Mouse (Mus musculus) gastrocnemius, postnatal 4 days (tissue): ENCODE results near the gene Pom121l2. TPM values are rescaled to one million over a fixed set of nuclear protein-coding genes. Genes with fewer than 3 reads are reported as not detected.

Experiments
- DNase-seq, 2 experiments: peaks; one replicate each; pipeline ENCODE4 v3.0.0; 2021 to 2022; ENCODE audit warnings: low spot score in 2 of 2, mixed read lengths in 2 of 2
- total RNA-seq, 2 experiments: library from RNA; stranded (reverse); gene quantifications; 2 replicates each; pipeline ENCODE4 v1.2.3; 2021

The Pom121l2 gene
- total RNA-seq, 2 experiments from 2014 or later, result not detected

GRCm38 (mm10) chr13:21993957-21994738, 13.2 kb downstream of the Pom121l2 start:
- no peak for DNase-seq

DNA sequence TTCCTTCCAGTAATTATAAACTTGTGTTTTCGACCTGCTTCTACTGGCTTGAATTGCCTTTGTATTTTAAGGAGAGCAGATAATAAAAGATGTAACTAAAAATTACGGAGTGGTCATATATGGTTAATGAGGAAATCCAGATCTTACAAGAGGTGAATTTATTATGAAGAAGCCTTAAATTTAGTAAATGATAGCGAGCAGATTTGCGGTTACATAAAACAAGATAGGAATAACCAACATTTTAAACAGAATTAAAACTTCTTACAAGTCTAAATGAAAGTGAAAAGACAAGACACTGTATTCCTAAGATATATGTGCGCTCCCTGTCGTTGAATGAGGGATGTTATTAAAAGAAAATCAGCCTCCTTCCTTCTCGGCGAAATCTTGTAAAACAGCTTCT, 13.9 kb downstream of the Pom121l2 start:
- DNase-seq, result no peak

DNA sequence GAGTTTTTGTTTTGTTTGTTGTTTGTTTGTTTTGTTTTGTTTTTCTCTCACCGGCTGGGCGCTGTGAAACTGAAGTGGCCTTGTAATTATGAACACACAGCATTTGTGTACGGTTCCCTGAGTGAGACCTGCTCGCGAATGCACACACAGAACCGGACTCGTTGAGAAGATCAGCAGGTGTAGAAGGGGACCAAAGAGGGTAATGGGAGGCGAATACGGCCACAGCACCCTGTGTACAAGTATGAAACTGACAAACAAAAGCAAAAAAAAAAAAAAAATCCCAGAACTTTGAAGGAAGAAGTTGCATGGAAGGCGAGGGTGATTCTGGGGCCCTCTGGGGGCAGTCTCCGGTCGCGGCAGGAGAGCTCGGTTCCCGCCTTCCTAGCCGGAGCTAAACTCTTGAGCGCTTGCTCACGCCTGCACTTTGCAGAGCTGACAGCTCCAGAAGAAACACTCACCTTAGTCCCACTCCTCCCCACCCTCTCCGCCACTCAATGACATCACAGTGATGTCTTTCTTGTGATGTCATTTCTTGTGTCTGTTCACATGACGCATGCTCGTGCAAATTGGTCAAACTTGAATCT, 14.4 kb downstream of the Pom121l2 start:
- DNase-seq, result peak in 1 of 2 experiments; percentile 18

DNA sequence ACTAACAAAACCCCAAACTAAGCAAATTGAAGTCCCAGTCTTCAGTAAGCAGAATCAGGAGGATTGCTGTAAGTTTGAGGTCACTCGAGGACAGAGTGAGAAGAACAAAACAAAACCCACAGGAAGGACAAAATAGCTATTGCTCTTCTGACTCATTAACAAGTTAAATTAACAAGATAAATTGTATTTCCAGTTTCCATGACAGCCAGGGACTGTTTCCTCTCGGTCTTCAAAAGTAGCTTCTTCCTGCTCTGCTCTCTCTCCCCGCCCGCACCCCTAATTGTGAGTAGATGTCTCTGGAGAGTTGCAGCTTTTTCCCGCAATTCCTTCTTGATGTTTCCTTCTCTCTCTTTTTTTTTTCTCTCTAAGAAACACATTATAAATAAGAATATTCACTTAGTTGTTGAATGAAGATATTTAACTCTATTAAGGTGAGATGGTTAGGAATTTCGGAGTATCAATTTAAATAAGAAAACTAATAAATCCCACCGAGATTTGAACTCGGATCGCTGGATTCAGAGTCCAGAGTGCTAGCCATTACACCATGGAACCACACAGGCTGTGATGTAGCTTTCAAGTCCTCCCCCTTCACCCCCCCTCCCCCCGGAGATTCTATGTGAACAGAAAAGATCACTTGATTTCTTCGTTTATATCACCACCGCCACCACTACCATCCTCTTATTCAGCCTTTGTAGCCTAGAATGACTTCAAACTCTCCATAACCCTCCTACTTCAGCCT, 15.3 kb downstream of the Pom121l2 start:
- DNase-seq, result no peak

GRCm38 (mm10) chr13:21996840-21997185, 15.8 kb downstream of the Pom121l2 start:
- no peak for DNase-seq

DNA sequence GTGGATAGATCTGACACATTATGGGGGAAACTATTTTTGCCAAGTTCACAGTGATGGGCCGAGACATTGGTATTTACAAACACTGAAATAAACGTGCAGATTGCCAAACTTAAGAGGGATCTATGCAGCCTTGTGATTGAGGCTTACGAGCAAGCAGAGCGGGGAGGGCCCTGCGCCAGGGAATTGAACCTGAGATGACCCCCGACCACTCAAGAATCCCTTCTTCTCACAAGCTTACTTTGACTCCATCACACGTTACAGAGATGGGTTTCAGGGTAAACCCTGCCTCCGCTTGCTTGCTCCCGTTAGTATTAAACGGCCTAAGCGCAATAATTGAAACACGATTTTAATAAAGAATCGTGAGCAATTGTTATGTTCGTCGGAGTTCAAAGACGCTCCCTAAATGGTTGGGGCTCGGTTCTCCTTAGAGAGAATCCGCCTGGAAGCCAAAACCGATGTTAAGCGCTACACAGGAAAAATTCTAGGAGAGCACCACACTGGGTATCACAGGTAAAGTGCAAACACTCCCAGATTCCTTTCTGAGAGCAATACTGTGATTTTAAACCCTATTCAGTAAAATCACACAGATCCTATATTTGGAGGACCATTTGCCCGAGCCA, 16.3 kb downstream of the Pom121l2 start:
- DNase-seq, result no peak

DNA sequence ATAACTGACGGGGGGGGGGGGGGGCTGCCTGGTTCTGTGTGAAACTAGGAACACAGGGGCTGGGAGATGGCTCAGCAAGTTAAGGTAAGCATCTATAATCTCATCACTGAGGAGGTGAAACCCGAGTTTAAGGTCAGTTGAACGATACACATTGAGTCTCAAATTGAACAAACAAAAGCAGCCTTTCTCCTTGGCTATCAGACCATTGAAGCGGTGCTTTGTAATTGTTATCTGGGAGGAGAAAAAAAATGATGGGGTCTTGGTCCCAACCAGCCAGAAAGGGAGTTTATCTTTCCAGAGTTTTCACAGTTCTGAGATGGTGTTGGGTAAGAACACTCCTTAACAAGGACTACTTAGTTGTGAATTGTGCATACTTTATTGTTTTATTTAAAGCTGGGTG, 16.8 kb downstream of the Pom121l2 start:
- DNase-seq, result no peak

GRCm38 (mm10) chr13:21998412-21998811, 17.4 kb downstream of the Pom121l2 start:
- no peak for DNase-seq

DNA sequence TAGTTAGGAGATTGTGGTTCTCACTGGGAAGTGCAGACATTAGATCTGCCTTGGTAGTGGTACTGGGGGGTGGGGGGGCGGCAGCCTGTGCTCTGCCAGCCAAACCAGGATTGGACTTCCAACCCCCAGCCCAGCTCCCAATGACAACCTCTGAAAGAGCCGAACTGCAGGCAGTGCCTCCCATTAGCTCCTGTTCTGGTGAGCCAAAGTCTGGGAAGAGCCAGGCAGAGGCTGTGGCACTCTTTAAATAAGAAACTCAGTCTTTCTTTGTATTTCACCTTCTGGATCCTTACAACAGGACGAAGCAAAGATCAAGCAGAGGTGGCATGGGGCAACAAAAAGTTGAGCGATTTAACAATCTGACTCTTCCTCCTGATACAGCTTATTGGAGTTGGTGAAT, 18.2 kb downstream of the Pom121l2 start:
- no peak for DNase-seq

GRCm38 (mm10) chr13:22001346-22001745, 20.4 kb downstream of the Pom121l2 start:
- DNase-seq, result no peak

DNA sequence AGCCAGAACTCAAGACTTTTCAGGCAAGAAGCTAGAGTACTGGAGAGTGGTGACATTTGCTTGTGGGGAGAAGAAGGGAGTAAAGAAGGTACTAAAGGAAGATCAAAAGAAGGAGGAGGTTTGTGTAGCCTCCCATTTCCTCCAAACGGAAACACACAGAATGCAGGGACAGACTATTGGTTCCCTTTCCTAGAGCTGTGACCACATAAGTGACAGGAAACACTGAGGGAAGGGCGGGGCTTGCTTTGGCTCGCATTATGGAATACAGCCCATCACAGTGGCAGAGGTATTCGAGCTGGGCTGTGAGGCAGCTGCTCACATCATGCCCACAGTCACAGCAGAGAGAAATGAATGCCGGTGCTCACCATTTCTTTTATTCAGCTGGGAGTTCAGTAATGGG, 20.8 kb downstream of the Pom121l2 start:
- DNase-seq, result no peak

- no peak for DNase-seq
Observed at GRCm38 (mm10) chr13:22005605-22006333, 24.8 kb downstream of the Pom121l2 start.

- no peak for DNase-seq
Observed at GRCm38 (mm10) chr13:22006334-22007120, 25.5 kb downstream of the Pom121l2 start.

- no peak for DNase-seq
Observed at GRCm38 (mm10) chr13:22007121-22007510, 26.1 kb downstream of the Pom121l2 start.

- DNase-seq, result no peak
Observed at GRCm38 (mm10) chr13:22007872-22008271, 26.9 kb downstream of the Pom121l2 start.

- DNase-seq, result no peak
Observed at GRCm38 (mm10) chr13:22008707-22009106, 27.7 kb downstream of the Pom121l2 start.

- no peak for DNase-seq
Observed at GRCm38 (mm10) chr13:22009642-22010041, 28.6 kb downstream of the Pom121l2 start, which contains the start of gene Prss16. Gene Prss16 (minus strand): TSS chr13:22009742.

GRCm38 (mm10) chr13:22013716-22014115, 32.7 kb downstream of the Pom121l2 start:
- no peak for DNase-seq

GRCm38 (mm10) chr13:22014411-22014845, 33.4 kb downstream of the Pom121l2 start:
- DNase-seq, result no peak
